Mouse (Mus musculus) ZHBTc4 (cell line): ENCODE measurements around the gene Olfr215.
"Not testable (repeated sequence)": the region's sequence is repeated elsewhere in the genome, so short reads cannot be mapped to it uniquely, and the experiment has no call there.

Experiments used
- DNase-seq: peaks from one replicate; pipeline ENCODE4 v3.0.0-alpha.2; 2011; ENCODE audit warnings: low read depth, low spot score

Gene Olfr215

GRCm38 (mm10) chr6:116584095-116584494 is at the start of gene Olfr215:
TSS of gene Olfr215 (minus strand) at chr6:116584195.
- no peak for DNase-seq

GRCm38 (mm10) chr6:116632129-116632528 is 48.1 kb upstream of the Olfr215 start:
- DNase-seq, result peak; percentile 74

GRCm38 (mm10) chr6:116629766-116630165 is 45.8 kb upstream of the Olfr215 start:
- DNase-seq, result no peak

- peak; percentile 70 for DNase-seq
These were observed 44.7 kb upstream of the Olfr215 start, which contains the start of gene Zfp422 for GRCm38 (mm10) chr6:116628539-116629171. TSS of gene Zfp422 (minus strand) at chr6:116628999.

- no peak for DNase-seq
These were observed 44.1 kb upstream of the Olfr215 start for GRCm38 (mm10) chr6:116628095-116628494.

- not testable (repeated sequence) for DNase-seq
These were observed 42.4 kb upstream of the Olfr215 start for GRCm38 (mm10) chr6:116626417-116626816.

GRCm38 (mm10) chr6:116621318-116622023 is 37.5 kb upstream of the Olfr215 start:
- DNase-seq, result no peak

GRCm38 (mm10) chr6:116618073-116618472 is 34.1 kb upstream of the Olfr215 start:
- DNase-seq, result no peak

- no peak for DNase-seq
These were observed 31.7 kb upstream of the Olfr215 start for GRCm38 (mm10) chr6:116615719-116616118.

GRCm38 (mm10) chr6:116607230-116607629 is 23.2 kb upstream of the Olfr215 start:
- DNase-seq, result no peak

GRCm38 (mm10) chr6:116600969-116601368 is 17.0 kb upstream of the Olfr215 start:
- DNase-seq, result peak; percentile 46

- DNase-seq, result peak; percentile 67
These were observed 14.2 kb downstream of the Olfr215 start for GRCm38 (mm10) chr6:116569834-116570233.

GRCm38 (mm10) chr6:116554952-116555351 is 29.0 kb downstream of the Olfr215 start:
- no peak for DNase-seq

- no peak for DNase-seq
These were observed 30.1 kb downstream of the Olfr215 start, which contains the start of gene Olfr214 for GRCm38 (mm10) chr6:116553935-116554334. TSS of gene Olfr214 (plus strand) at chr6:116554235.

GRCm38 (mm10) chr6:116550841-116551240 is 33.2 kb downstream of the Olfr215 start, which contains the start of gene Gm5580:
TSS of gene Gm5580 (plus strand) at chr6:116551141.
- DNase-seq, result not testable (repeated sequence)

GRCm38 (mm10) chr6:116542500-116542899 is 41.5 kb downstream of the Olfr215 start:
- DNase-seq, result no peak

- DNase-seq, result no peak
These were observed 45.8 kb downstream of the Olfr215 start, which contains the start of gene Olfr213 for GRCm38 (mm10) chr6:116538156-116538555. TSS of gene Olfr213 (plus strand) at chr6:116538456.
